Mouse (Mus musculus): ENCODE data around the gene Rxra.

Rxra gene

DNA sequence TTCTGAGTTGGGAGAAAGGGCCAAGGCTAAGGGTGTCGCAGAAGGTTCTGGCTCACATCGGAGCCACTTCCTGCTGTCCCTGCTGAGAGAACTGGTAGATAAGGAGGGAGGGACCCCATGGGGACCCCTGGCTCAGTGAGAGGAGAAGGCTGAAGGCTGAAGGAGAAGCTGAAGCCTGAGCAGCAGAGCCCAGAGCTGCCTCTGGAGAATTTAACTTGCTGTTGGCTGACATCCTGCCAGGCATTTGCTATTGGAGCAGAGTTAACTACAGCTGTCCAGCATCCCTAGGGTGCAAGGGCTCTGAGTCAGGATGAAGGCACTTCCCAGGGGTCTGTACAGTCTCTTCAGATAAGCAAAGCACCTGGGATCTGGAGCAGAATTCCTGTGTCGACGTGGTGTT is 122.8 kb downstream of the Rxra start:
- no peak for DNase-seq (ENCODE audit: low read depth, low spot score)
- Histone ChIP-seq H3K27me3 (ENCODE audit: control insufficient read depth, insufficient read depth, low read length, poor library complexity, severe bottlenecking) (no peaks in the 10 kb centered on the region), H3K36me3 (ENCODE audit: control insufficient read depth, insufficient read depth, low read length, poor library complexity, severe bottlenecking) (no peaks in the 10 kb centered on the region)

DNA sequence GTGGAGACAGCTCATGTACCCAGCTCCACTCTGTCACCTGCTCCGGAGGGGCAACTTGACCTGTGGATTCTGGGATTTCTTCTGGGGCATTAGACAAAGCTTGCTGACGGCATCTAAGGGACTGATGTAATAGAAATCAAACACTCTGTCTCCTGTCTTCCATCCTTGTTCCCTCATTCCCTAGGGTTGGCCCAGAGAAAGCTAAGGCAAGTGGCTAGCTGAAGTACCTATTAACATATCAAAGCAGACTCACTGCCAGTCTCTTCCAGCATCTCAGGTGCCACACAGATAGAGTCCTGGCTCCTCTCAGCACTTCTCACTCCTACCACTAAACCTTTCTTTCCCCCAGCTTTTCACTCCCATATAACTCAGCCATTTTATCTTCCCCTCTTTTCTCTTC is 124.8 kb downstream of the Rxra start:
- no peak for DNase-seq (ENCODE audit: low read depth, low spot score)
- no peaks in the 10 kb centered on the region for H3K36me3 ChIP-seq (ENCODE audit: control insufficient read depth, insufficient read depth, low read length, poor library complexity, severe bottlenecking)
- no peaks in the 10 kb centered on the region for H3K27me3 ChIP-seq (ENCODE audit: control insufficient read depth, insufficient read depth, low read length, poor library complexity, severe bottlenecking)

DNA sequence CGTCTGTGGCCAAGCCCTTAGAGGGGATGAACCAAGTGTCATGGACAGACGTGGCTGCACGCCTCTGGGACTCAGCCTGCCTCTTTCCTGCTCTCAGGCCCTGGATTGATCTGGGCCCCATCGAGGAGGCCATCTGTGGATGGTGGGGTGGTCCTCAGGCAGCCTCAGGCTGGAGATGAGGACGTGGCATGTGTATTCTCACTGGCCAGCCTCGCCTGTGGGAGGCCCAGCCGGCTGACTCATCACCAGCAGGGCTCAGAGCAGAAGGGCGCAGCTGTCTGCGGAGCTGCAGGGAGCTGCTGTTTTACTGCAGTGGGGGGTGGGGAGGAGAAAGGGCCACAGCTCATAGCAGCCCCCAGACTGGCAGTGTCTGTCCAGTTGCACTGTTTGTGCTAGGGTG is 126.3 kb downstream of the Rxra start:
- no peaks in the 10 kb centered on the region for H3K27me3 ChIP-seq (ENCODE audit: control insufficient read depth, insufficient read depth, low read length, poor library complexity, severe bottlenecking)
- no peak for DNase-seq (ENCODE audit: low read depth, low spot score)
- no peaks in the 10 kb centered on the region for H3K36me3 ChIP-seq (ENCODE audit: control insufficient read depth, insufficient read depth, low read length, poor library complexity, severe bottlenecking)

DNA sequence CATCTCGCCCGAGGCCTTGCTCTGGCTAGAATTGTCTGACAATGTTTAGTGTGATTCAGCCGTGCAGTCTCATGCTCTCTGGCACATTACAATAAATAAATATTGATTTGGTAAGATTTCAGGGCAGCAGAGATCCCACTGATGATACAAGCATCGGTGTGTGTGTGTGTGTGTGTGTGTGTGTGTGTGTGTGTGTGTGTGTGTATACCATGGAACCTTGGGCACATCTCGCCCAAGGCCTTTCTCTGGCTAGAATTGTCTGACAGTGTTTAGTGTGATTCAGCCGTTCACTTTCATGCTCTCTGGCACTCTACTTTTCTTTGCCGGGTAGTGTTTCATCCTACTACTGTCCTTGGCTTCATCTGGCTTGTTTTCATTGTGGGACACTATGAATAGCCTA is 130.5 kb downstream of the Rxra start:
- no peak for DNase-seq (ENCODE audit: low read depth, low spot score)
- Histone ChIP-seq H3K36me3 (ENCODE audit: control insufficient read depth, insufficient read depth, low read length, poor library complexity, severe bottlenecking) (no peaks in the 10 kb centered on the region), H3K27me3 (ENCODE audit: control insufficient read depth, insufficient read depth, low read length, poor library complexity, severe bottlenecking) (no peaks in the 10 kb centered on the region)

DNA sequence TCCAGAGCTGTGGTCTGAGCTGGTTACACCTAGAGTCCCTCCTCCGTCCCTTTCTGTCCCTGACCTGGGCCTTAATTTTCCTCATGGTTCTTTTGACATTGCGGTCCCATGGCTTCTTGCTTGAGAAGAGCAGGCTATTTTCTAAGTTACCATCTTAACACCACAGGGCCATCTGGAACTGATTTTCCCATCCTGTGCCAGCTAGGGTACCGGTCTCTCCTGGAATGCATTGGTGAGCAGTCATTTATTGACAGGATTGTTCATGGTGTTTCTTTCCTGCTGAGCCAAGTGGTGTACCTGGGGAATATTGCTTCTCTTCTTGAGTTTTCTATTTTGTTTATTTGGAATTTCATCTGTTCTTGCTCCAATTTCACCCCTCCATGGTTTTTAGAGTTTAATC is 131.4 kb downstream of the Rxra start:
- Histone ChIP-seq H3K27me3 (ENCODE audit: control insufficient read depth, insufficient read depth, low read length, poor library complexity, severe bottlenecking) (no peaks in the 10 kb centered on the region), H3K36me3 (ENCODE audit: control insufficient read depth, insufficient read depth, low read length, poor library complexity, severe bottlenecking) (no peaks in the 10 kb centered on the region)
- DNase-seq (ENCODE audit: low read depth, low spot score), result no peak

DNA sequence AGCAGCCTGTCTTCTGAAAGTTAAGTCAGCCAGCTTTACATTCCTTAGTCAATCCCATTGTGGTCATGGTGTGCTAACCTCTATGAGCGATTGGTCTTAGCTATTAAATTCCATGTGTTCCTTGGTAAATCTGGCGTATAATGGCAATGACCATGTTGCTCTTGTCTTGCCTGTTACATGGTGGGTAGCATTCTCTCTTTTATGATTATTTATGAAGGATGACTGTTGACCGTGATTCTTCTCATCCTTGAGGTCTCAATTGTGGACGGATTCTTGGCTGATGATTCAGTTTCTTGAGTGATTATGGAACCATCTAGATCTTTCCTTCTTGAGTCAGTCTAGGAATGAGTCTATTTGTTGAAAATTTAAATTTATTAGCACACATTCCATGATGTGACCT is 133.7 kb downstream of the Rxra start:
- no peaks in the 10 kb centered on the region for H3K27me3 ChIP-seq (ENCODE audit: control insufficient read depth, insufficient read depth, low read length, poor library complexity, severe bottlenecking)
- no peak for DNase-seq (ENCODE audit: low read depth, low spot score)
- H3K36me3 ChIP-seq (ENCODE audit: control insufficient read depth, insufficient read depth, low read length, poor library complexity, severe bottlenecking), result no peaks in the 10 kb centered on the region
